Mouse (Mus musculus) bone marrow, adult 2 months (tissue): Measurements from ENCODE around the gene Ttll9.

ENCODE experiments used
- CTCF ChIP-seq: fragments of 200-500 bp; IDR thresholded peaks from 2 replicates; pipeline ENCODE4 v1.5.1; 2011; ENCODE audit warnings: low read length, control low read depth; ENCODE audit not compliant: control insufficient read depth, insufficient read depth
- POLR2A ChIP-seq: fragments of 200-500 bp; IDR thresholded peaks from 2 replicates; pipeline ENCODE4 v1.6.1; 2011; ENCODE audit warnings: low read depth, mild to moderate bottlenecking, control low read depth, low read length, borderline replicate concordance; ENCODE audit not compliant: control insufficient read depth

DNA sequence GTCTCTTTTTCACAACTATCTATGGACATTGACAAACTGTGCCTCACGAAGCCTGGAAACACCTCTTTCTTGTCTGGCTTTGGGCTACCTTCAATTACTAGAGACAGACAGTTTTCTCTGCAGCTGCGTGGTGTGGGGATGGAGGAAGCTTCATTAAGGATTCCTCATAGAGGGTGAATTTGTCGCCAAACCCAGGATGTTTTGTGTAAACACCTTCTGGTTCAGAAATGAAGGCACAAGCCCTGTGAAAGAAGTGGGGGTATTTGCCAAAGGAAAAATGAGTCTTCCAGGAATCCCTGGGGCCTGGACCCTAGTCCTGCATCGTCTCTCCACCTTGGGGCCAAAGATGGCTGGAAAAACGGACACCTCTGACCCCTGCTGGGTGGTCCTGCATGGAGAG is 54.5 kb downstream of the Ttll9 start:
- TF ChIP-seq CTCF (no peak), POLR2A (no peak)
